Mouse (Mus musculus): ENCODE data around the gene Lpcat2b.
"Not testable (repeated sequence)": the region's sequence is repeated elsewhere in the genome, so short reads cannot be mapped to it uniquely, and the experiment has no call there.

Lpcat2b gene

GRCm38 (mm10) chr5:107431249-107431648 is at the start of gene Lpcat2b:
Lpcat2b (plus strand) TSS chr5:107431549.
- DNase-seq, result no peak

GRCm38 (mm10) chr5:107386448-107386847 is 44.9 kb upstream of the Lpcat2b start:
- DNase-seq, result not testable (repeated sequence)

GRCm38 (mm10) chr5:107387788-107388187 is 43.6 kb upstream of the Lpcat2b start:
- DNase-seq, result no peak

GRCm38 (mm10) chr5:107389373-107389772 is 42.0 kb upstream of the Lpcat2b start:
- DNase-seq, result no peak

- no peak for DNase-seq
These were observed 36.9 kb upstream of the Lpcat2b start for GRCm38 (mm10) chr5:107394437-107394836.

GRCm38 (mm10) chr5:107402436-107402835 is 28.9 kb upstream of the Lpcat2b start, which contains the start of gene Ephx4:
Ephx4 (plus strand) TSS chr5:107402736.
- no peak for DNase-seq

GRCm38 (mm10) chr5:107403011-107403946 is 28.1 kb upstream of the Lpcat2b start:
- DNase-seq, result peak; percentile 60

- DNase-seq, result no peak
These were observed 27.2 kb upstream of the Lpcat2b start for GRCm38 (mm10) chr5:107403947-107404684.

GRCm38 (mm10) chr5:107405361-107405760 is 26.0 kb upstream of the Lpcat2b start:
- DNase-seq, result no peak

GRCm38 (mm10) chr5:107410305-107410704 is 21.0 kb upstream of the Lpcat2b start:
- no peak for DNase-seq

- no peak for DNase-seq
These were observed 20.0 kb upstream of the Lpcat2b start for GRCm38 (mm10) chr5:107411326-107411725.

- DNase-seq, result no peak
These were observed 19.1 kb upstream of the Lpcat2b start for GRCm38 (mm10) chr5:107412285-107412684.

GRCm38 (mm10) chr5:107415098-107415497 is 16.3 kb upstream of the Lpcat2b start:
- no peak for DNase-seq

- DNase-seq, result no peak
These were observed 9.7 kb upstream of the Lpcat2b start for GRCm38 (mm10) chr5:107421676-107422075.

- DNase-seq, result no peak
These were observed 2.7 kb downstream of the Lpcat2b start for GRCm38 (mm10) chr5:107434001-107434400.

- DNase-seq, result no peak
These were observed 4.8 kb downstream of the Lpcat2b start for GRCm38 (mm10) chr5:107436185-107436584.

GRCm38 (mm10) chr5:107436587-107437209 is 5.3 kb downstream of the Lpcat2b start:
- no peak for DNase-seq

- peak; percentile 97 for DNase-seq
These were observed 6.3 kb downstream of the Lpcat2b start, which contains the start of gene Btbd8 for GRCm38 (mm10) chr5:107437464-107438281. Btbd8 (plus strand) TSS chr5:107437997.

GRCm38 (mm10) chr5:107438353-107438752 is 7.0 kb downstream of the Lpcat2b start:
- no peak for DNase-seq

GRCm38 (mm10) chr5:107441881-107442280 is 10.5 kb downstream of the Lpcat2b start:
- DNase-seq, result no peak

GRCm38 (mm10) chr5:107444251-107444650 is 12.9 kb downstream of the Lpcat2b start:
- DNase-seq, result no peak

GRCm38 (mm10) chr5:107447977-107448376 is 16.6 kb downstream of the Lpcat2b start:
- DNase-seq, result no peak

All from retina, postnatal 1 day (tissue).